Mouse (Mus musculus): ENCODE measurements at regions not wholly inside any gene's neighbourhood (a gene's known extent, or its start where the extent isn't known, plus 50 kb on each side); places are given as distances from the start of the nearest gene placed in this dataset.

DNA sequence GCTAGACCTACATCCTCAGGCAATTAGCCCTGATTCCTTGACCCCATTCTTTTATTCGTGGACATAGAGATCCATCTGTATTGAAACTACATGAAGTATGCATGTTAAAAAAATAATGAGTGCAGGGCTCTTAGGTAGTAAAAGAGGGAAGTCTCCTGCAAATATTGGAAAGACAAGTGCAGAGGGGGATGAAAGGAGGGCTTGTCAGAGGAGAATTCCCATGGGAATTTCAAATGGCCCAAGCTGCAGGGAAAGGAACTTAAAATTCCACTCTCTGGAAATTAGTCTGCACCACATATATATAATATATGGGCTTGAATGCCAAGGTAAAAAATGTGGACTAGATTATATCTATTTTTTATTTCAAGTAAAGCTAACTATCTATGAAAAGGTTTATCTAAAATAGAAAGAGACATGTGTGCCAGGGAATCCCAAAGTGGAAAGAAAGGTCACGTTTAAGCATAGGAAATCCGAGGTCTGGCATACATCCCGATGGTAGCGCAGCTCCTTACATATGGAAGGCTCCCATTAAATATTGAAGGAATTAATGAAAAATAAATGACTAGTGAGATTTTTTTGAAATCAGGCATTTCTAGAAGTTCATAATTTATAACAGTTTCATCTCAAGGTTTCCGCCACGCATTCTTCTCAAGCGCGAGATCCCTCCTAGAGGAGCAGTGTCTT, 457.4 kb downstream of the Kctd12 start:
- TF ChIP-seq CTCF (IDR thresholded peaks at IDR 0.05; ENCODE audit: low read depth) (no peak), EP300 (IDR thresholded peaks at IDR 0.05; ENCODE audit: low read depth) (no peak)
